Mouse (Mus musculus): ENCODE measurements at regions not wholly inside any gene's neighbourhood (a gene's known extent, or its start where the extent isn't known, plus 50 kb on each side); places are given as distances from the start of the nearest gene placed in this dataset.

- DNase-seq, result no peak
These were observed 61.7 kb upstream of the 6030498E09Rik start for GRCm38 (mm10) chrX:38710660-38711264.

DNA sequence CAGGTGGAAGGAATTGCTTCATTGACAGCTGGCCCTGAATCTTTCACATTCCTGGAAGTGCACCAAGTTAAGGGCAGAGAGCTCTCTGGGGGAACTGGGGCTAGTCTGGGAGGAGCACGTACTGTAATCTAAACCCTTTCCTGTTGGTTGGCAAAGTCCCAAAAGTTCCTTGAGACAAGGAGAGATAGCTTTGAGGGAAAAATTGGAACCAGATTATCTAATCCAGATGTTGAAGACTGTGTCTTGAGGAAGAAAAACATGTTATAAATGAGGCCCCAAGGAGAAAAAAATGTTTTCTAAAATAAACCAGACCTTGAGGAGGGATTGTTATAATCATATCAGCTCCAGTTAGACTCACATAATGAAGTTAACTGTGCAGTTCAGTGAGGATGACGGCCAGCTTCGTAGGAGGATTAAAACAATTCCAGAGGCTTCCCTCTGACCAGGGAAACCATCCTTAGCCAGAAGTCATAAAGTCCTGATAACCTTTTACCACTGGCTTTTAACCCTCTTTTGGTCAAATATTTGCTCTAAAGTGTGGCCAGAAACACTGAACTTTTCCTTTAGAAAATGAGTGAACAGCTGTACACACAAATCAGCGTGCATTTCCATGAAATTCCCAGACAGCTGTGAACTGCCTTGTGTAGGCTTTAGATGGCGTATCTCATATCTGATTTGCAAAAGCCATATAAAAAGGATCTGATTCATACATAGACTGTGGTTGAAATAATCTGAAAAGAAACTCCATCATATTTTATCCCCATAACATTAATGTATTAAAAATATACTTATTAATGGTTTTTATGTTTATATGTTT lies 60.8 kb upstream of the 6030498E09Rik start:
- peak in 1 of 2 experiments; percentile 3 for DNase-seq

All from kidney, adult 8-10 months (tissue).